Mouse (Mus musculus) retina, adult 2 months (tissue): ENCODE results near the gene Car6.

Experiments
- DNase-seq: peaks from one replicate; pipeline ENCODE4 v3.0.0-alpha.2; 2012; ENCODE audit warnings: low read depth, low spot score

Gene Car6

GRCm38 (mm10) chr4:150192199-150192598, 8.9 kb downstream of the Car6 start:
- no peak for DNase-seq

- DNase-seq: no peak
Measured at GRCm38 (mm10) chr4:150188236-150188635, 12.9 kb downstream of the Car6 start.

DNA sequence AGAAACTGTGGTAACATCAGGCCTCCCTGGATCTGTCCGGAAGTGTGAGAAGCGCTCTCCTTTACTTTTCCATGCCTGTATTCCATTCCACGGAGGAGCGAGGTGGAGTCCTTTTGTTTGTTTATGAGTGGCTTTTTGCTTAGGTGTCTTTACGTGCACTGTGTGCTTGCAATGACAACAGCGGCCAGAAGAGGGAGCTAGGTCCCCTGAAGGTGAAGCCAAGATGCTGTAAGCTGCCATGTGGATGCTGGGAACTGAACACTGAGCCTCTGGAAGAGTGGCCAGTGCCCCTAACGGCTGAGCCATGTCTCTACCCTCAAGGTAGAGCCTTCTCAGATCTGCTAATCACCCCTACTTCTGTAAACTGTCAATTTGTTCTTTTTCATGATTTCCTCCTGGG, 19.8 kb downstream of the Car6 start:
- no peak for DNase-seq

- DNase-seq: no peak
Measured at GRCm38 (mm10) chr4:150178131-150178530, 23.0 kb downstream of the Car6 start.

- no peak for DNase-seq
Measured at GRCm38 (mm10) chr4:150177122-150177521, 24.0 kb downstream of the Car6 start.

- DNase-seq: peak; percentile 32
Measured at GRCm38 (mm10) chr4:150176535-150176934, 24.6 kb downstream of the Car6 start.

DNA sequence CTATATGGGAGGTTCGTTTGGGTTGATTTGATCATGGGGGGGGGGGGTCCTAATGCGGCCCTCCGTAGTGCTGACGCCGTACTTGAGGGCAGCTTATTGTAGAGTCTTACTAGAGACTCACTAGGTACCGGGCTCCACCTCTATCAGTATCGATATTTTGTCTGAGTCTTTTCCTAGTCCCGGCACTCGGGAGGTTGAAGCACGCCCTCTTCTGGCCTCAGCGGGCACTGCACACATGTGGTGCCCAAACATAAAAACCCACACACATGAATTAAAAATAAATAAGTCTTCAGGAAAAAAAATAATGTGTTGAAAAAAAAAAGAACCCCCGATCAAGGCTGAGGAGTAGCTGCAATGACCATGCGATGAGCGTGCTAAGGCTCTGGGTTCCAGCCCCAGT, 27.1 kb downstream of the Car6 start:
- DNase-seq: no peak

- DNase-seq: peak; percentile 33
Measured at GRCm38 (mm10) chr4:150173281-150173680, 27.9 kb downstream of the Car6 start.

- DNase-seq: no peak
Measured at GRCm38 (mm10) chr4:150172107-150172506, 29.0 kb downstream of the Car6 start.

DNA sequence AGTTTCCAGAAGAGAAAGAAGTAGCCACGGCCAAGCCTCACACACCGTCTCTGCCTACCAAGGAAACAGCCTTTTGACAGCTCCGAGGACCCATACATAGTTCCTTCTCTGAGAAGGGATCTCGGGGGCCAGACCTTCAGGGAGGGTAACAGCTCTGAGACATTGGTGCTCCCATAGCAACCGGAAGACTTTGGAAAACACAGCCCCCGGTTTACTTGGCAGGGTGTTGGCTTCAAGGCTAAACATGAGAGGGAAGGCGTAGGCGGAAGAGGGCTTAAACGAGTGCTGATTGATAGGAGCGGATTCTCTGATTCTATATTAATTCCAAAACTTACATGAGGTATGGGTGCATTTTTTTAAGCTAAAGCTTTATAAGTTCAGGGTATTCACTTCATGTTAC, 32.7 kb downstream of the Car6 start:
- DNase-seq: no peak

GRCm38 (mm10) chr4:150164875-150165274, 36.3 kb downstream of the Car6 start:
- no peak for DNase-seq

DNA sequence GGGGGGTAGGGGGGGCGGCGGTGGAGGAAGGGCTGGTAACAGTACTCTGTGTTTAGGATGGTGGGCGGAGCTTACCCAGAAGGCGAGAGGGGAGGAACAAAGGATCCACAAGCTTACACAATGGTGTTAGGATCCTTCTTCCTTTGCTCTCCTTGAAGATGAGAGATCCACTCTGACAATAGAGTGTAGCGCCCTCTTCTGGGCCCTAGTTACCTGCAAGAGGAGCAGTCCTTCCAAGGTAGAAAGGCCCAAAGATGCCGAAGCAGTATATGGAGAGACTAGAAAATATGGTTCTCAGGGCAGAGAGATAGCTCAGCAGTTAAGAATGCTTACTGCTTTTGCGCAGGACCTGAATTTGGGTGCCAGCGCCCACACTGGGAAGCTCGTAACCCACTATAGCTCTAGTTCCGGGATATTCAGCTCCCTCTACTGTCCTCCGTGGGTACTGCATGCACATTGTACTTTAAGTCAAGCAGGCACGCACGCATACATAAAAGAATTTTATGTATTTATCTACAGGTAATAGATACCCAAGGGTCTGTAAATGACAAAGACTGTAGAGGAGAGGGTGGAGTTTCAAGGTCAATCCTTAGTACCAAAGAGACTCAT, 38.5 kb downstream of the Car6 start:
- no peak for DNase-seq

DNA sequence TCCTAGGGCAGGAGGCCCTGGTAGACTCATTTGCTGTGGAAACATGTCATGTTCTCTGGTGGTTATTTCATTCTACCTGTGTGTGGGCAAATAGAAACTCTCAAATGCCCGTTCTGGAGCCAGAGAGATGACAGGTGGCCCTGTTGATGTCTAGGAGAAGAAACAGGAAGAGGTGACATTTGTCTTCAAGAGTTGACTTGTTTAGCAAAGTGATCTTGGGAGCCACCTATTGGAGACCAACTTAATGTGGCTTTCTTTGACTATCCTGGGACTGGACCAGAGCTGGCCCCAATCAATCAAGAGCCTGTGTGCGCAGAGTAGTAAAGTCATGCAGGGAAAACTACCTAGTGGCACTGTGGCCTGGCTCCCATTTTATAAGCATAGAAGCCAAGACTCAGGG, 41.7 kb downstream of the Car6 start:
- DNase-seq: no peak

GRCm38 (mm10) chr4:150157348-150157882, 43.7 kb downstream of the Car6 start:
- no peak for DNase-seq

- no peak for DNase-seq
Measured at GRCm38 (mm10) chr4:150155731-150156130, 45.4 kb downstream of the Car6 start.

DNA sequence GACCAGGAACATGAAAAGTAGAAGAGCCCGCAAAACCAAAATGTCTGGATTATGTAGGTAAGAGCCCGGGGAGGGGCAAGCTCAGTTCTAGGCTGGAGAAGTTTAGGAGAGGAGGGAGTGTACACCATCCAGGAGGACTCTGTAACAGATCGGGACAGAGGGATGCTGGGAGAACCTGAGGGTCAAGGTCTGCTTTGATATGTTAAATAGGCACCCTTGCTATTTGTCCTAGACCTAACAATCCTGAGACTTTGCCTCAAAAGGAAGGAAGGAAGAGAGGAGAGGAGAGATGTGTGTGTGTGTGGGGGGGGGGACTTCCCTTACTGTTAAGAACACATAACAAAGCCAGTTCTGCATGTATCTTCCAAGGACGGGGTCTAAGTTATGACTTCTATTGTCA, 45.8 kb downstream of the Car6 start:
- no peak for DNase-seq

DNA sequence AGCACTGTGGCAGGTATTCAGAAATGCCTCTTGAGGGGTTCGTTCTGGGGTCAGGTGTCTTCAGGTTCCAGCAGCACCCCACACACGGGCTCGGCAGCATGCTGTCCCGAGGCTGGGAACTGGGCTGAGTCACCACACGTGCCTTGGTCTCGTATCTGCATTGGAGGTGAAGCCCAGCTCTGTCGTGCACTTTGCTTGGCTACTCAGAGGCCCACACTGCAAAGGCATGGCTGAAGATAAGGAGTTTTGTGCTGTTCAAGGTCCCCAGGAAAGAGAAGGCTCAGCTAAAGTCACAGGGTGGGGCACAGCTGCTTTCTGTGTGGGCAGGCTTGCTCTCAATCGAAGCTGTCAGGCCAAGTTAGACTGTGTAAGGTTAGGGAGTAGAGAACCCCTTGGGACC, 48.6 kb downstream of the Car6 start:
- DNase-seq: no peak

- DNase-seq: no peak
Measured at GRCm38 (mm10) chr4:150151045-150151444, 50.1 kb downstream of the Car6 start.

- no peak for DNase-seq
Measured at GRCm38 (mm10) chr4:150146286-150146685, 54.8 kb downstream of the Car6 start.

- no peak for DNase-seq
Measured at GRCm38 (mm10) chr4:150144242-150144641, 56.9 kb downstream of the Car6 start.

DNA sequence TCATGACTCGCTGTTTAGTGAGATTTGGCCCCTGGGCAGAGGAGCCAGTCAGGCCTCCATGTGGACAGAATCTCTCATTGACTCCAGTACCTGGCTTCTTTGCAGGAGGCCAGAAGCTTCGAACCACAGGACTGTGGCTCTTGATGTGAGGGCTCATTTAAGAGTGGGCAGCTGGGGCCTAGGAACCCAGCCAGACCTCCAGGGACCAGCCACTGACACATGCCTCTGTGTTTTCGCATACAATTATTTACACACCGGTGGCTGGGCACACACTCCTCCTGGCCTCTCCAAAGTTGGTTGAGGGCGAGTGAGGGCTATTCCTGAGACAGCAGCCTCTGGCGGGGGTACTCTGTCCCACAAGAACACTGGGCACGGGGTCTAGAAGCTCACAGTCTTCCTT, 60.8 kb downstream of the Car6 start:
- DNase-seq: no peak

DNA sequence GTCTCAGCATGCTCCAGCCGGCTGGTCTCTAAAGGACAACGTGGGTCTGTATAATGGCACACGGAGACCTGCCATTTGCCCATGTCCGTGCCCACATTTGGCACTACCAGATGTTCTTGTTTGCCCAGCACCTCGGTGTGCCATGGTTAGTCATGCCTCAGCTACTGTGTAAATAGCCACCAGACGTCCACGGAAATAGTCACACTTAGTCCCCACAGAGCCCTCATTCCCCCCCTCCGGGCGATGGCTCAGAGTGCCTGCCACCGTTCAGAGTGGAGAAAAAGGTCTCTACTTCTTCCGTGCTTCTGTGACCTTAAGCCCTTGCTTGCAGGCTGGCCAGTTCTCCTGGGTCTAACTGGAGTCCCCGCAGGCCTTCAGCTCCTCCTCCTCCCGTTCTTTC, 62.0 kb downstream of the Car6 start:
- DNase-seq: no peak

GRCm38 (mm10) chr4:150138084-150138543, 63.0 kb downstream of the Car6 start:
- DNase-seq: no peak
